Mouse (Mus musculus): ENCODE results near the gene Dhrs11.
"Not testable (repeated sequence)": the region's sequence is repeated elsewhere in the genome, so short reads cannot be mapped to it uniquely, and the experiment has no call there.

Dhrs11 gene

GRCm38 (mm10) chr11:84828516-84829399 lies at the start of gene Dhrs11:
Gene Dhrs11, minus strand, starts transcription at chr11:84828994.
- DNase-seq (ENCODE audit: low read depth, low spot score), result peak; percentile 86

GRCm38 (mm10) chr11:84876020-84876419 lies 47.2 kb upstream of the Dhrs11 start:
- not testable (repeated sequence) for DNase-seq (ENCODE audit: low read depth, low spot score)

GRCm38 (mm10) chr11:84873042-84873833 lies 44.4 kb upstream of the Dhrs11 start:
- peak; percentile 28 for DNase-seq (ENCODE audit: low read depth, low spot score)

GRCm38 (mm10) chr11:84871548-84872069 lies 42.8 kb upstream of the Dhrs11 start:
- DNase-seq (ENCODE audit: low read depth, low spot score), result peak; percentile 15

GRCm38 (mm10) chr11:84871046-84871445 lies 42.3 kb upstream of the Dhrs11 start:
- DNase-seq (ENCODE audit: low read depth, low spot score), result peak; percentile 58

- DNase-seq (ENCODE audit: low read depth, low spot score), result peak; percentile 85
Measured at GRCm38 (mm10) chr11:84870337-84871043, 41.7 kb upstream of the Dhrs11 start, which contains the start of gene Ggnbp2. Gene Ggnbp2, minus strand, starts transcription at chr11:84870817.

- DNase-seq (ENCODE audit: low read depth, low spot score), result peak; percentile 93
Measured at GRCm38 (mm10) chr11:84869537-84870232, 40.9 kb upstream of the Dhrs11 start.

GRCm38 (mm10) chr11:84868786-84869259 lies 40.0 kb upstream of the Dhrs11 start:
- no peak for DNase-seq (ENCODE audit: low read depth, low spot score)

- DNase-seq (ENCODE audit: low read depth, low spot score), result no peak
Measured at GRCm38 (mm10) chr11:84867586-84867985, 38.8 kb upstream of the Dhrs11 start.

- no peak for DNase-seq (ENCODE audit: low read depth, low spot score)
Measured at GRCm38 (mm10) chr11:84865268-84865667, 36.5 kb upstream of the Dhrs11 start.

GRCm38 (mm10) chr11:84855285-84855684 lies 26.5 kb upstream of the Dhrs11 start:
- DNase-seq (ENCODE audit: low read depth, low spot score), result no peak

- DNase-seq (ENCODE audit: low read depth, low spot score), result peak; percentile 66
Measured at GRCm38 (mm10) chr11:84847475-84848090, 18.8 kb upstream of the Dhrs11 start.

GRCm38 (mm10) chr11:84846741-84847474 lies 18.1 kb upstream of the Dhrs11 start:
- peak; percentile 22 for DNase-seq (ENCODE audit: low read depth, low spot score)

- no peak for DNase-seq (ENCODE audit: low read depth, low spot score)
Measured at GRCm38 (mm10) chr11:84839330-84839729, 10.5 kb upstream of the Dhrs11 start.

- DNase-seq (ENCODE audit: low read depth, low spot score), result not testable (repeated sequence)
Measured at GRCm38 (mm10) chr11:84829495-84829894, 701 bp upstream of the Dhrs11 start.

- DNase-seq (ENCODE audit: low read depth, low spot score), result no peak
Measured at GRCm38 (mm10) chr11:84827901-84828503, 792 bp downstream of the Dhrs11 start.

GRCm38 (mm10) chr11:84827492-84827891 lies 1.3 kb downstream of the Dhrs11 start:
- DNase-seq (ENCODE audit: low read depth, low spot score), result no peak

- DNase-seq (ENCODE audit: low read depth, low spot score), result no peak
Measured at GRCm38 (mm10) chr11:84826185-84826584, 2.6 kb downstream of the Dhrs11 start.

GRCm38 (mm10) chr11:84825261-84825807 lies 3.5 kb downstream of the Dhrs11 start:
- no peak for DNase-seq (ENCODE audit: low read depth, low spot score)
